Mouse (Mus musculus) kidney, embryonic 15.5 days (tissue): ENCODE data around the gene Caprin2. TPM values are rescaled to one million over a fixed set of nuclear protein-coding genes. Genes with fewer than 3 reads are reported as not detected.
"Not testable (repeated sequence)": the region's sequence is repeated elsewhere in the genome, so short reads cannot be mapped to it uniquely, and the experiment has no call there.

Experiments used
- ATAC-seq: fragments of 200-750 bp; cut with Nextera tagmentation; replicated peaks from 2 replicates; pipeline ENCODE4 v1.8.0; 2017; ENCODE audit warnings: moderate TSS enrichment; ENCODE audit not compliant: low FRiP score
- H3K27ac ChIP-seq: fragments of 300-500 bp; sonication (generic); 2 replicates; pipeline ENCODE4 v1.5.1; 2015; ENCODE audit warnings: mild to moderate bottlenecking, inconsistent platforms
- H3K27me3 ChIP-seq: fragments of 300-500 bp; sonication (generic); 2 replicates; pipeline ENCODE4 v1.6.1; 2015; ENCODE audit warnings: inconsistent platforms
- H3K36me3 ChIP-seq: fragments of 300-500 bp; sonication (generic); 2 replicates; pipeline ENCODE4 v1.6.1; 2015; ENCODE audit warnings: inconsistent platforms
- H3K4me1 ChIP-seq: fragments of 300-500 bp; sonication (generic); 2 replicates; pipeline ENCODE4 v1.6.1; 2015; ENCODE audit warnings: inconsistent platforms
- H3K4me2 ChIP-seq: fragments of 300-500 bp; sonication (generic); 2 replicates; pipeline ENCODE4 v1.6.1; 2015; ENCODE audit warnings: moderate library complexity, mild to moderate bottlenecking, inconsistent platforms
- H3K4me3 ChIP-seq: fragments of 300-500 bp; sonication (generic); replicated peaks from 2 replicates; pipeline ENCODE4 v1.5.1; 2015; ENCODE audit warnings: mild to moderate bottlenecking, inconsistent platforms
- H3K9ac ChIP-seq: fragments of 300-500 bp; sonication (generic); 2 replicates; pipeline ENCODE4 v1.6.1; 2015; ENCODE audit warnings: mild to moderate bottlenecking, inconsistent platforms
- H3K9me3 ChIP-seq: fragments of 300-500 bp; sonication (generic); replicated peaks from 2 replicates; pipeline ENCODE4 v1.6.1; 2016; ENCODE audit warnings: inconsistent platforms
- WGBS: fragments of 180-500 bp; shearing (Covaris S2); methylation state at CpG from one replicate; pipeline ENCODE4 v1.1.7; 2015; ENCODE audit warnings: mixed read lengths; 5-methylcytosine and 5-hydroxymethylcytosine counted together
- polyA plus RNA-seq: library from polyadenylated mRNA; unstranded; fragments of >200 nt; fragmentation: Nextera tagmentation; extraction: Ambion mirVana; gene quantifications from 2 replicates; pipeline ENCODE4 v1.2.1, GENCODE M21; 2015

The Caprin2 gene
- 17.1 and 19.5 TPM in 2 replicates for polyA plus RNA-seq

GRCm38 (mm10) chr6:148895773-148896506 is at the start of gene Caprin2:
Gene Caprin2, minus strand, starts transcription at chr6:148896237.
- Histone ChIP-seq H3K4me1 (peaks cover 11% of the 10 kb centered on the region), H3K9me3 (no peaks in the 10 kb centered on the region), H3K4me2 (peak within 1 kb of the TSS; percentile 71), H3K27me3 (no peaks in the 10 kb centered on the region), H3K4me3 (peak within 1 kb of the TSS; percentile 85), H3K36me3 (no peaks in the 10 kb centered on the region), H3K9ac (peak within 1 kb of the TSS; percentile 74), H3K27ac (peak within 1 kb of the TSS; percentile 92)
- WGBS = under 1% methylated on average over 65 of the region's 65 CpGs
- peak; percentile 98 for ATAC-seq

- Histone ChIP-seq H3K9me3 (no peaks in the 10 kb centered on the region), H3K27ac (peak overlapping the region; percentile 97), H3K4me1 (peaks cover 31% of the 10 kb centered on the region), H3K4me3 (peak overlapping the region; percentile 80), H3K36me3 (peaks cover 6% of the 10 kb centered on the region; the same call in 1 of the 2 replicates), H3K9ac (peak overlapping the region; percentile 80), H3K27me3 (no peaks in the 10 kb centered on the region), H3K4me2 (peak overlapping the region; percentile 79)
- peak; percentile 61 for ATAC-seq
- under 1% methylated on average over 91 of the region's 92 CpGs for WGBS
Measured at GRCm38 (mm10) chr6:148944767-148945508, 48.9 kb upstream of the Caprin2 start.

- Histone ChIP-seq H3K9me3 (no peaks in the 10 kb centered on the region), H3K9ac (peak overlapping the region; percentile 80), H3K27ac (peak overlapping the region; percentile 97), H3K27me3 (no peaks in the 10 kb centered on the region), H3K4me3 (peak overlapping the region; percentile 80), H3K36me3 (peaks cover 12% of the 10 kb centered on the region; the same call in 1 of the 2 replicates), H3K4me2 (peak overlapping the region; percentile 79), H3K4me1 (peaks cover 33% of the 10 kb centered on the region)
- WGBS = 0% methylated on average over 29 of the region's 30 CpGs
- ATAC-seq = 0 out of 2 replicates have a peak, but pooled peaks have one; percentile 2
Measured at GRCm38 (mm10) chr6:148944344-148944766, 48.3 kb upstream of the Caprin2 start.

GRCm38 (mm10) chr6:148943695-148944094 is 47.7 kb upstream of the Caprin2 start:
- WGBS = 12% methylated on average over 3 of the region's 3 CpGs
- Histone ChIP-seq H3K4me3 (peak overlapping the region; percentile 80), H3K36me3 (peaks cover 15% of the 10 kb centered on the region; the same call in 1 of the 2 replicates), H3K4me1 (peaks cover 35% of the 10 kb centered on the region), H3K9ac (peak overlapping the region; percentile 80), H3K27ac (peak overlapping the region; percentile 97), H3K9me3 (no peaks in the 10 kb centered on the region), H3K27me3 (no peaks in the 10 kb centered on the region), H3K4me2 (peak overlapping the region; percentile 79)
- no peak for ATAC-seq

GRCm38 (mm10) chr6:148942406-148942805 is 46.4 kb upstream of the Caprin2 start:
- Histone ChIP-seq H3K4me3 (no peak overlapping the region), H3K9me3 (no peaks in the 10 kb centered on the region), H3K27me3 (no peaks in the 10 kb centered on the region), H3K36me3 (peaks cover 19% of the 10 kb centered on the region), H3K4me1 (peaks cover 40% of the 10 kb centered on the region), H3K27ac (no peak overlapping the region), H3K9ac (no peak overlapping the region), H3K4me2 (no peak overlapping the region; the same call in 1 of the 2 replicates)
- WGBS = 79% methylated on average over 4 of the region's 4 CpGs
- ATAC-seq = no peak

- Histone ChIP-seq H3K36me3 (peaks cover 19% of the 10 kb centered on the region), H3K27me3 (no peaks in the 10 kb centered on the region), H3K9ac (no peak overlapping the region), H3K9me3 (no peaks in the 10 kb centered on the region), H3K4me2 (no peak overlapping the region), H3K4me1 (peaks cover 35% of the 10 kb centered on the region), H3K27ac (0 out of 2 replicates have a peak overlapping the region, but pooled peaks have one; percentile 37), H3K4me3 (no peak overlapping the region)
- WGBS = 63% methylated on average over 5 of the region's 5 CpGs
- ATAC-seq = no peak
Measured at GRCm38 (mm10) chr6:148941880-148942279, 45.8 kb upstream of the Caprin2 start.

GRCm38 (mm10) chr6:148940383-148940782 is 44.3 kb upstream of the Caprin2 start:
- not testable (repeated sequence) for H3K9me3 ChIP-seq, ATAC-seq
- 75% methylated on average over 2 of the region's 3 CpGs for WGBS

GRCm38 (mm10) chr6:148937693-148938092 is 41.7 kb upstream of the Caprin2 start:
- Histone ChIP-seq H3K36me3 (peaks cover 32% of the 10 kb centered on the region), H3K4me1 (peaks cover 38% of the 10 kb centered on the region), H3K4me2 (no peak overlapping the region), H3K9me3 (no peaks in the 10 kb centered on the region), H3K9ac (no peak overlapping the region), H3K4me3 (no peak overlapping the region), H3K27me3 (no peaks in the 10 kb centered on the region), H3K27ac (no peak overlapping the region)
- no peak for ATAC-seq
- WGBS = 7% methylated on average over 1 of the region's 1 CpGs

More at GRCm38 (mm10) chr6:148940383-148940782, 44.3 kb upstream of the Caprin2 start:
- Histone ChIP-seq H3K36me3 (peaks cover 19% of the 10 kb centered on the region), H3K4me1 (peaks cover 44% of the 10 kb centered on the region)
- not testable (repeated sequence) for H3K27me3 ChIP-seq, H3K4me2 ChIP-seq, H3K27ac ChIP-seq, H3K9ac ChIP-seq, H3K4me3 ChIP-seq

GRCm38 (mm10) chr6:148934961-148935590 is 39.0 kb upstream of the Caprin2 start:
- H3K27ac ChIP-seq = peak overlapping the region; percentile 29; the same call in 1 of the 2 replicates
- no peaks in the 10 kb centered on the region for H3K27me3 ChIP-seq
- peaks cover 54% of the 10 kb centered on the region for H3K36me3 ChIP-seq
- ATAC-seq = peak; percentile 50
- H3K4me1 ChIP-seq = peaks cover 26% of the 10 kb centered on the region
- H3K4me3 ChIP-seq = no peak overlapping the region
- no peak overlapping the region for H3K4me2 ChIP-seq
- 66% methylated on average over 3 of the region's 3 CpGs for WGBS
- H3K9ac ChIP-seq = no peak overlapping the region
- H3K9me3 ChIP-seq = no peaks in the 10 kb centered on the region

GRCm38 (mm10) chr6:148931281-148931680 is 35.2 kb upstream of the Caprin2 start:
- no peak for ATAC-seq
- Histone ChIP-seq H3K9ac (no peak overlapping the region), H3K9me3 (no peaks in the 10 kb centered on the region), H3K4me1 (peaks cover 10% of the 10 kb centered on the region), H3K36me3 (peaks cover 75% of the 10 kb centered on the region), H3K27ac (no peak overlapping the region), H3K27me3 (no peaks in the 10 kb centered on the region), H3K4me2 (no peak overlapping the region), H3K4me3 (no peak overlapping the region)
- 81% methylated on average over 6 of the region's 6 CpGs for WGBS

GRCm38 (mm10) chr6:148918841-148919398 is 22.9 kb upstream of the Caprin2 start:
- Histone ChIP-seq H3K27me3 (no peaks in the 10 kb centered on the region), H3K9ac (no peak overlapping the region), H3K9me3 (no peaks in the 10 kb centered on the region), H3K4me3 (no peak overlapping the region), H3K36me3 (peaks cover 32% of the 10 kb centered on the region), H3K27ac (no peak overlapping the region), H3K4me2 (no peak overlapping the region), H3K4me1 (no peaks in the 10 kb centered on the region; the same call in 1 of the 2 replicates)
- no peak for ATAC-seq
